Mouse (Mus musculus): Measurements from ENCODE around the gene Kmt5c. TPM values are rescaled to one million over a fixed set of nuclear protein-coding genes. Genes with fewer than 3 reads are reported as not detected.

Gene Kmt5c
- total RNA-seq (2021): 10 to 100 TPM; 53.2 to 58.9 TPM

GRCm38 (mm10) chr7:4739544-4740275 is at the start of gene Kmt5c:
Kmt5c (plus strand) TSS chr7:4740115.
- intact Hi-C loops (cut with DNase I): no loop called here
- peak; percentile 98 for DNase-seq

- intact Hi-C loops (cut with DNase I): no loop called here
- peak; percentile 97 for DNase-seq
Observed at GRCm38 (mm10) chr7:4690387-4690786, 49.5 kb upstream of the Kmt5c start, which contains the start of gene Brsk1. Brsk1 (plus strand) TSS chr7:4690604.

GRCm38 (mm10) chr7:4690951-4691653 is 48.8 kb upstream of the Kmt5c start:
- intact Hi-C loops (cut with DNase I): no loop called here
- DNase-seq: peak; percentile 30

GRCm38 (mm10) chr7:4693004-4693403 is 46.9 kb upstream of the Kmt5c start:
- no peak for DNase-seq
- intact Hi-C loops (cut with DNase I): no loop called here

- DNase-seq: no peak
- intact Hi-C loops (cut with DNase I): loop anchor here (10.0 kb wide), 1 partner anchor 92 kb away; the partner anchor contains the start of gene Rpl28
Observed at GRCm38 (mm10) chr7:4702334-4702733, 37.6 kb upstream of the Kmt5c start.

- intact Hi-C loops (cut with DNase I): loop anchor here (10.0 kb wide), 1 partner anchor 92 kb away; the partner anchor contains the start of gene Rpl28
- no peak for DNase-seq
Observed at GRCm38 (mm10) chr7:4703195-4703594, 36.7 kb upstream of the Kmt5c start.

GRCm38 (mm10) chr7:4705098-4705497 is 34.8 kb upstream of the Kmt5c start:
- intact Hi-C loops (cut with DNase I): loop anchor here (10.0 kb wide), 1 partner anchor 90 kb away; the partner anchor contains the start of gene Rpl28
- peak; percentile 58 for DNase-seq

- no peak for DNase-seq
- intact Hi-C loops (cut with DNase I): no loop called here
Observed at GRCm38 (mm10) chr7:4712594-4712993, 27.3 kb upstream of the Kmt5c start.

- intact Hi-C loops (cut with DNase I): no loop called here
- DNase-seq: no peak
Observed at GRCm38 (mm10) chr7:4716955-4717354, 23.0 kb upstream of the Kmt5c start.

- intact Hi-C loops (cut with DNase I): no loop called here
- no peak for DNase-seq
Observed at GRCm38 (mm10) chr7:4719276-4719675, 20.6 kb upstream of the Kmt5c start.

GRCm38 (mm10) chr7:4723508-4723907 is 16.4 kb upstream of the Kmt5c start:
- peak; percentile 42 for DNase-seq
- intact Hi-C loops (cut with DNase I): no loop called here

GRCm38 (mm10) chr7:4724359-4724758 is 15.6 kb upstream of the Kmt5c start:
- intact Hi-C loops (cut with DNase I): no loop called here
- no peak for DNase-seq

- DNase-seq: no peak
- intact Hi-C loops (cut with DNase I): no loop called here
Observed at GRCm38 (mm10) chr7:4725169-4725568, 14.7 kb upstream of the Kmt5c start, which contains the start of gene Tmem150b. Tmem150b (minus strand) TSS chr7:4725249.

GRCm38 (mm10) chr7:4731090-4731489 is 8.8 kb upstream of the Kmt5c start:
- intact Hi-C loops (cut with DNase I): no loop called here
- no peak for DNase-seq

- intact Hi-C loops (cut with DNase I): no loop called here
- DNase-seq: no peak
Observed at GRCm38 (mm10) chr7:4732968-4733392, 6.9 kb upstream of the Kmt5c start.

- intact Hi-C loops (cut with DNase I): no loop called here
- DNase-seq: no peak
Observed at GRCm38 (mm10) chr7:4739041-4739543, 823 bp upstream of the Kmt5c start.

GRCm38 (mm10) chr7:4740309-4740727 is 403 bp downstream of the Kmt5c start:
- no peak for DNase-seq
- intact Hi-C loops (cut with DNase I): no loop called here

- peak; percentile 52 for DNase-seq
- intact Hi-C loops (cut with DNase I): no loop called here
Observed at GRCm38 (mm10) chr7:4741151-4741550, 1.2 kb downstream of the Kmt5c start.

- DNase-seq: no peak
- intact Hi-C loops (cut with DNase I): no loop called here
Observed at GRCm38 (mm10) chr7:4741672-4742481, 2.0 kb downstream of the Kmt5c start.

- intact Hi-C loops (cut with DNase I): no loop called here
- DNase-seq: no peak
Observed at GRCm38 (mm10) chr7:4742482-4742819, 2.5 kb downstream of the Kmt5c start.

GRCm38 (mm10) chr7:4743354-4743753 is 3.4 kb downstream of the Kmt5c start:
- intact Hi-C loops (cut with DNase I): no loop called here
- DNase-seq: no peak

Data from left cerebral cortex, postnatal 4 days (tissue).